Mouse (Mus musculus) embryo, embryonic 11 days (tissue): ENCODE results near the gene Atg7.
"Not testable (repeated sequence)": the region's sequence is repeated elsewhere in the genome, so short reads cannot be mapped to it uniquely, and the experiment has no call there.

Experiments
- DNase-seq: peaks from one replicate; pipeline ENCODE4 v3.0.0-alpha.2; 2015

Atg7 gene

GRCm38 (mm10) chr6:114886504-114887361 is 243.8 kb downstream of the Atg7 start:
- no peak for DNase-seq

GRCm38 (mm10) chr6:114888922-114889321 is 246.0 kb downstream of the Atg7 start:
- peak; percentile 90 for DNase-seq

- DNase-seq = not testable (repeated sequence)
Measured at GRCm38 (mm10) chr6:114889971-114890370, 247.1 kb downstream of the Atg7 start.

- DNase-seq = no peak
Measured at GRCm38 (mm10) chr6:114890411-114891115, 247.7 kb downstream of the Atg7 start.

- no peak for DNase-seq
Measured at GRCm38 (mm10) chr6:114891272-114891671, 248.4 kb downstream of the Atg7 start.

GRCm38 (mm10) chr6:114891771-114892170 is 248.9 kb downstream of the Atg7 start:
- DNase-seq = no peak

GRCm38 (mm10) chr6:114892363-114892762 is 249.5 kb downstream of the Atg7 start:
- DNase-seq = peak; percentile 62

- DNase-seq = no peak
Measured at GRCm38 (mm10) chr6:114893427-114894209, 250.7 kb downstream of the Atg7 start.

- no peak for DNase-seq
Measured at GRCm38 (mm10) chr6:114894548-114895106, 251.7 kb downstream of the Atg7 start.

GRCm38 (mm10) chr6:114895191-114895590 is 252.3 kb downstream of the Atg7 start:
- DNase-seq = no peak

- no peak for DNase-seq
Measured at GRCm38 (mm10) chr6:114896281-114896680, 253.4 kb downstream of the Atg7 start.

- DNase-seq = no peak
Measured at GRCm38 (mm10) chr6:114898949-114899348, 256.1 kb downstream of the Atg7 start.

GRCm38 (mm10) chr6:114899652-114900051 is 256.8 kb downstream of the Atg7 start:
- DNase-seq = peak; percentile 74

- DNase-seq = no peak
Measured at GRCm38 (mm10) chr6:114900194-114900593, 257.3 kb downstream of the Atg7 start.

GRCm38 (mm10) chr6:114901321-114901824 is 258.5 kb downstream of the Atg7 start:
- peak; percentile 78 for DNase-seq

GRCm38 (mm10) chr6:114901921-114902320 is 259.0 kb downstream of the Atg7 start:
- DNase-seq = no peak

- no peak for DNase-seq
Measured at GRCm38 (mm10) chr6:114904233-114904632, 261.3 kb downstream of the Atg7 start.

GRCm38 (mm10) chr6:114904818-114905217 is 261.9 kb downstream of the Atg7 start:
- DNase-seq = no peak

GRCm38 (mm10) chr6:114905253-114906028 is 262.5 kb downstream of the Atg7 start:
- DNase-seq = no peak

GRCm38 (mm10) chr6:114906209-114906608 is 263.3 kb downstream of the Atg7 start:
- no peak for DNase-seq

- no peak for DNase-seq
Measured at GRCm38 (mm10) chr6:114907459-114907858, 264.6 kb downstream of the Atg7 start.

GRCm38 (mm10) chr6:114909801-114910200 is 266.9 kb downstream of the Atg7 start:
- DNase-seq = no peak
